Mouse (Mus musculus): Measurements from ENCODE around the gene Cryzl2.

Cryzl2 gene

GRCm38 (mm10) chr1:157458421-157459208, at the start of gene Cryzl2:
Gene Cryzl2 (plus strand): TSS chr1:157458577.
- DNase-seq (ENCODE audit: low read depth) = no peak

GRCm38 (mm10) chr1:157409648-157410047, 48.7 kb upstream of the Cryzl2 start:
- no peak for DNase-seq (ENCODE audit: low read depth)

GRCm38 (mm10) chr1:157410937-157411336, 47.4 kb upstream of the Cryzl2 start:
- DNase-seq (ENCODE audit: low read depth) = no peak

- DNase-seq (ENCODE audit: low read depth) = no peak
These were observed 47.1 kb upstream of the Cryzl2 start for GRCm38 (mm10) chr1:157411341-157411710.

GRCm38 (mm10) chr1:157411711-157412380, 46.5 kb upstream of the Cryzl2 start:
- DNase-seq (ENCODE audit: low read depth) = no peak

- no peak for DNase-seq (ENCODE audit: low read depth)
These were observed 45.7 kb upstream of the Cryzl2 start, which contains the start of gene Rasal2 for GRCm38 (mm10) chr1:157412454-157413369. Gene Rasal2 (minus strand): TSS chr1:157412595.

- no peak for DNase-seq (ENCODE audit: low read depth)
These were observed 42.6 kb upstream of the Cryzl2 start for GRCm38 (mm10) chr1:157415771-157416170.

- no peak for DNase-seq (ENCODE audit: low read depth)
These were observed 41.7 kb upstream of the Cryzl2 start for GRCm38 (mm10) chr1:157416628-157417027.

- no peak for DNase-seq (ENCODE audit: low read depth)
These were observed 41.0 kb upstream of the Cryzl2 start for GRCm38 (mm10) chr1:157417414-157417813.

GRCm38 (mm10) chr1:157417861-157418260, 40.5 kb upstream of the Cryzl2 start:
- no peak for DNase-seq (ENCODE audit: low read depth)

GRCm38 (mm10) chr1:157425741-157426427, 32.5 kb upstream of the Cryzl2 start:
- DNase-seq (ENCODE audit: low read depth) = no peak

- no peak for DNase-seq (ENCODE audit: low read depth)
These were observed 31.4 kb upstream of the Cryzl2 start for GRCm38 (mm10) chr1:157426933-157427332.

GRCm38 (mm10) chr1:157427604-157428003, 30.8 kb upstream of the Cryzl2 start:
- DNase-seq (ENCODE audit: low read depth) = no peak

- no peak for DNase-seq (ENCODE audit: low read depth)
These were observed 30.0 kb upstream of the Cryzl2 start for GRCm38 (mm10) chr1:157428366-157428765.

- no peak for DNase-seq (ENCODE audit: low read depth)
These were observed 25.1 kb upstream of the Cryzl2 start for GRCm38 (mm10) chr1:157433316-157433715.

- no peak for DNase-seq (ENCODE audit: low read depth)
These were observed 24.0 kb upstream of the Cryzl2 start for GRCm38 (mm10) chr1:157434404-157434803.

- no peak for DNase-seq (ENCODE audit: low read depth)
These were observed 22.5 kb upstream of the Cryzl2 start for GRCm38 (mm10) chr1:157435926-157436325.

- DNase-seq (ENCODE audit: low read depth) = no peak
These were observed 20.1 kb upstream of the Cryzl2 start for GRCm38 (mm10) chr1:157438290-157438689.

GRCm38 (mm10) chr1:157439101-157439500, 19.3 kb upstream of the Cryzl2 start:
- DNase-seq (ENCODE audit: low read depth) = no peak

- DNase-seq (ENCODE audit: low read depth) = no peak
These were observed 18.3 kb upstream of the Cryzl2 start for GRCm38 (mm10) chr1:157439973-157440641.

- no peak for DNase-seq (ENCODE audit: low read depth)
These were observed 15.2 kb upstream of the Cryzl2 start for GRCm38 (mm10) chr1:157443026-157443722.

Measured in 416B (cell line).